Mouse (Mus musculus): ENCODE results near the gene Prickle2. TPM values are rescaled to one million over a fixed set of nuclear protein-coding genes. Genes with fewer than 3 reads are reported as not detected.

Gene Prickle2
- polyA plus RNA-seq, 1 experiment from 2014 or later: 7.2 TPM

GRCm38 (mm10) chr6:92663433-92663832 lies 42.5 kb downstream of the Prickle2 start:
- no peaks in the 10 kb centered on the region for H3K27me3 ChIP-seq (replicated peaks)
- no peak overlapping the region for H3K27ac ChIP-seq
- H3K9me3 ChIP-seq: no peaks in the 10 kb centered on the region
- 50% methylated on average over 4 of the region's 4 CpGs for WGBS
- no peak overlapping the region for H3K9ac ChIP-seq
- no peak for ATAC-seq
- H3K36me3 ChIP-seq: no peaks in the 10 kb centered on the region
- H3K4me1 ChIP-seq (replicated peaks): no peaks in the 10 kb centered on the region; the same call in 1 of the 2 replicates
- no peak overlapping the region for H3K4me3 ChIP-seq (replicated peaks)
- no peak overlapping the region for H3K4me2 ChIP-seq (replicated peaks)

DNA sequence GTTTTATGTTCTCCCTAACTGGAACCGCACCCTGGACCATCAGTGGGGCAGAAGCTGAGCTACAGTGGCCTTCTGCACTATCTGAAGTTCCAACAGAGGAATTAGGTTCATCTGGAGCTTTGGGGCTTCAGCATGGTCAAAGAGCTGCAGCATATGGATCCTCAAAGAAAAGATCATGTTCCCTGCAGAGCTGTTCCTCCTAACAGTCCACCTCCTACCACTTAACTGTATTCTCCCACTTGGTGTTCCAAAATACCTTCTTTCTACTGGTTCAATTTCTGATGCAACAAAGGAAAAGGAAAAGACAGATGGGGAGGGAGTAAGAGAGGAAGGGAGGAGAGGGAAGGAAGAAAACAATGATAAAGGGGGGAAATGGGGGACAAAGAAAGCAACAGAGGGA lies 56.9 kb downstream of the Prickle2 start:
- ATAC-seq: no peak
- Histone ChIP-seq H3K4me1 (replicated peaks) (no peaks in the 10 kb centered on the region), H3K9me3 (no peaks in the 10 kb centered on the region), H3K4me3 (replicated peaks) (no peak overlapping the region), H3K4me2 (replicated peaks) (no peak overlapping the region), H3K9ac (no peak overlapping the region), H3K36me3 (no peaks in the 10 kb centered on the region), H3K27ac (no peak overlapping the region), H3K27me3 (replicated peaks) (no peaks in the 10 kb centered on the region)
- 91% methylated on average over 1 of the region's 1 CpGs for WGBS

- H3K4me3 ChIP-seq (replicated peaks): no peak overlapping the region
- no peaks in the 10 kb centered on the region for H3K36me3 ChIP-seq
- no peak for ATAC-seq
- no peaks in the 10 kb centered on the region for H3K4me1 ChIP-seq (replicated peaks)
- no peak overlapping the region for H3K27ac ChIP-seq
- no peaks in the 10 kb centered on the region for H3K27me3 ChIP-seq (replicated peaks)
- no peak overlapping the region for H3K4me2 ChIP-seq (replicated peaks)
- WGBS: 56% methylated on average over 2 of the region's 2 CpGs
- no peaks in the 10 kb centered on the region for H3K9me3 ChIP-seq
- H3K9ac ChIP-seq: no peak overlapping the region
These were observed 57.4 kb downstream of the Prickle2 start for GRCm38 (mm10) chr6:92648571-92648970.

GRCm38 (mm10) chr6:92642929-92643328 lies 63.0 kb downstream of the Prickle2 start:
- Histone ChIP-seq H3K9me3 (no peaks in the 10 kb centered on the region), H3K27me3 (replicated peaks) (no peaks in the 10 kb centered on the region), H3K27ac (no peak overlapping the region), H3K4me2 (replicated peaks) (no peak overlapping the region), H3K36me3 (no peaks in the 10 kb centered on the region), H3K9ac (no peak overlapping the region), H3K4me3 (replicated peaks) (no peak overlapping the region), H3K4me1 (replicated peaks) (no peaks in the 10 kb centered on the region)
- 80% methylated on average over 1 of the region's 1 CpGs for WGBS
- no peak for ATAC-seq

DNA sequence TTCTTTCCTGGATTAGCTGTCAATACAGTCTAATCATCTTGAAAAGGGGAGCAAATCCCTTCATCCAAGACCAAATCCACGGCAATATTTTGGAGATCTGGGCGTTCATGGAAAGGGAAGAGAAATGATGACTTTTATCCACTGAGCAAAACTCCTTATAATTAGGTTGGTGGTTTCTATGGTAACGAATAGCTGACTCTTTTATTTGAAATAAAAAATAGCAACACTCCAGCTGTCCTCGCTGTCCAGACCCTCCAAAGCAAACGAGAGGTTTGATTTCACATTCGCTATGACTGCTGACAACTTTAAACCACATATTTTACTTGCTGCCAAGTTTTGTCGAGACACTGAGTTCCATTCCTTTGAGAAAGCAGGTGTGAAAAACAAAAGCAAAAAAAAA lies 64.0 kb downstream of the Prickle2 start:
- Histone ChIP-seq H3K36me3 (no peaks in the 10 kb centered on the region), H3K4me2 (replicated peaks) (no peak overlapping the region), H3K4me1 (replicated peaks) (no peaks in the 10 kb centered on the region), H3K27me3 (replicated peaks) (no peaks in the 10 kb centered on the region), H3K9me3 (no peaks in the 10 kb centered on the region), H3K4me3 (replicated peaks) (no peak overlapping the region), H3K9ac (no peak overlapping the region), H3K27ac (no peak overlapping the region)
- 66% methylated on average over 7 of the region's 7 CpGs for WGBS
- no peak for ATAC-seq

DNA sequence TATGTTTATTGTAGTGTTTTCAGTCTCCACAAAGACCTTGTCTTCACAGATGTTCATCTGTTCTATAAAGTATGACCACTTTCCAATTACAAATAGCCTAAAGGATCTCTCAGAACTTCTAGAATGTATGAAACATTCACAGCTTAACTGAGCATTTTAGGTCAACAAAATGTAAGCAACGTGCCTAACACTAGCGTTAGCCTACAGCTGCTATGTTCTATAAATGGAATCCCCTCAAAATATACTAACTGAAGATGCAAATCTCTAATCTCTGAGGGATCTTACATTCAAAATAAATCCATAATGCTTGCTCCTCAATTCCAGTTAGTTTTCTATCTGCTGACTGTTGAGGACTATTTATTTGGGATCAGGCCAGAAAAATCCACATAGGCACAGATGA lies 65.1 kb downstream of the Prickle2 start:
- H3K27ac ChIP-seq: no peak overlapping the region
- no peak for ATAC-seq
- no peaks in the 10 kb centered on the region for H3K27me3 ChIP-seq (replicated peaks)
- H3K9me3 ChIP-seq: no peaks in the 10 kb centered on the region
- H3K9ac ChIP-seq: no peak overlapping the region
- H3K4me3 ChIP-seq (replicated peaks): no peak overlapping the region
- WGBS: 74% methylated on average over 2 of the region's 2 CpGs
- H3K4me2 ChIP-seq (replicated peaks): no peak overlapping the region
- H3K4me1 ChIP-seq (replicated peaks): no peaks in the 10 kb centered on the region
- no peaks in the 10 kb centered on the region for H3K36me3 ChIP-seq

DNA sequence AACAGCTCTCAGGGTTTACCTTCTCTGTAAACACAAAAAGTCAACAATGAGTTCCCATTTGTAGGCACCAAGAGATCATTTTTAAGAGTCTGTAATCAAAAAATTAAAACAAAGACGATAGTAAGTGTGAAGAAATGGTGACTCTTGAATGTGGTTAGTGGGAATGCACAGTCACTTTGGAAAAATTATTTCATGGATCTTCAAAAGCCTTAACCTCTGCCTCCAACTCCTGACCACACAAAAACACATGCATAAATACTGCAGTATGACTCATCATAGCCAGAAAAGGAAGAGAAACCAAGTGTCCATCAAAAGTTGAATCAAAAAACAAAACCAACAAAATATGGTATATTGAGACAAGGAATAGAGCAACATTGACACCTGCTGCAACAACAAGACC lies 69.5 kb downstream of the Prickle2 start:
- 35% methylated on average over 1 of the region's 1 CpGs for WGBS
- ATAC-seq: no peak
- Histone ChIP-seq H3K4me3 (replicated peaks) (no peak overlapping the region), H3K36me3 (no peaks in the 10 kb centered on the region), H3K9me3 (no peaks in the 10 kb centered on the region), H3K4me2 (replicated peaks) (no peak overlapping the region), H3K4me1 (replicated peaks) (no peaks in the 10 kb centered on the region), H3K9ac (no peak overlapping the region), H3K27ac (no peak overlapping the region), H3K27me3 (replicated peaks) (no peaks in the 10 kb centered on the region)

DNA sequence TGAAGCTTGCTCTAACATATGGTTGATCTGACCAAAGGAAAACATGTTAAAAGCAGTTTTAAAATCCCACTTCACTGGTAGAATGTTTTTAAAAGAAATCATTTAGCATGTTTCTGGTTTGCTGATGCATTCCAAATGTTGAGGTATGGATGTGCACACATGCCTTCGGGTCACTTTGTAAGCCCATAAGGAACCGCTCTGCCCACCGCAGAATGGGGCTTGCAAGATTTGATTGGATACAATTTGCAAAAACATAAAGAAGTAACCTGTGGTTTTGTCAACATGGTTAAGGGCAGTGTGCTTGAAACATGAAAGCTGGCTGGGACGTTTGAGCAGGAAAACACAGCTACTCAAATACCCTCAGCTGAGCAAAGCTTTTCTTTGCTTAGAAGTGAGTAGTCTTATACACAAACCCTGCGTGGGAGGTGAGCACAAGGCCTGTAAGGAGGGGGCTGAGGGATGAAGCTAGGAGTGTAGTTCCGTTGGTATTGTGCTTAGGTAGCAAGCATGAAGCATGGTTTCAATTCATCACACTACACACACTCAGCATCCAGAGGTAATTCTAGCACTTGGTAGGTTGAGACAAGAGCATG lies 71.0 kb downstream of the Prickle2 start:
- no peaks in the 10 kb centered on the region for H3K9me3 ChIP-seq
- no peak overlapping the region for H3K9ac ChIP-seq
- 65% methylated on average over 6 of the region's 6 CpGs for WGBS
- H3K4me2 ChIP-seq (replicated peaks): no peak overlapping the region
- no peaks in the 10 kb centered on the region for H3K36me3 ChIP-seq
- no peak for ATAC-seq
- H3K4me3 ChIP-seq (replicated peaks): no peak overlapping the region
- H3K27me3 ChIP-seq (replicated peaks): no peaks in the 10 kb centered on the region
- no peak overlapping the region for H3K27ac ChIP-seq
- no peaks in the 10 kb centered on the region for H3K4me1 ChIP-seq (replicated peaks)

DNA sequence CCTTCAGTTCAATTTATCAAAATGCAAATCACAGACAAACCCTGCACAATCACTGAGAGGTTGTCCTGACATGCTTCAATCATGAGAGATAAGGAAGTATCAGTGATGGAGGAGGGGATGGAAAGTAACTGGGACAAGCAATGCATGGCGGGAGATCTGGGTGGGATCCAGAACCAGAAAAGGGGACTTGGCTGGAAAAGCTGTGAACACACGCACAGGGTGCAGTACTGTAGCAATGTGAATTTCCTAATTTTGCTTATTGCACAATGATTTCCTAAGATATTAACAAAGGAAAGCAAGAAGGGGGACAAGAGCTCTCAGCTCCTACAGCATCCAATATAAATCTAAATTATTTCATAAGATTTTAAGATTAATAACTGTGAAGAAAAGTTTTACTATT lies 75.0 kb downstream of the Prickle2 start:
- H3K27ac ChIP-seq: no peak overlapping the region
- ATAC-seq: no peak
- no peak overlapping the region for H3K9ac ChIP-seq
- no peak overlapping the region for H3K4me3 ChIP-seq (replicated peaks)
- no peaks in the 10 kb centered on the region for H3K4me1 ChIP-seq (replicated peaks)
- H3K36me3 ChIP-seq: no peaks in the 10 kb centered on the region
- no peaks in the 10 kb centered on the region for H3K9me3 ChIP-seq
- no peak overlapping the region for H3K4me2 ChIP-seq (replicated peaks)
- H3K27me3 ChIP-seq (replicated peaks): no peaks in the 10 kb centered on the region
- 92% methylated on average over 2 of the region's 2 CpGs for WGBS

DNA sequence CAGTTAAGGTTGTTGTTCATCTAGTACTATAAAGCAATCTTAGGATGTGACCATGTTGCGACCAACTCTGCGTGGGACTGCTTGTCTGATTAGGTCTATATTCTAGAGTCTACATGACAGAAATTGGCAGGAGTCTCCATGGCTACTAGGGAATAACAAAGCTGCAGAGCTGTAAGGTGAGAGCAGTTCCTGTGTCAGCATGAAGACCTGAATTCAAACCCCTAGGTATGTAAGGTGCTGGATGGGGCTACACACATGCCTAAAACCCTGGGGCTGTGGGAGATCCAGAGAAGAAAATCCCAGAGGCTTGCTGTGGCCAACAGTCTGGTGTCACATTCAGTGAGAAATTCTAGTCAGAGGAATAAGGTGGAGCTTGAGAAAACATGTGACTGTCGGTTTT lies 78.2 kb downstream of the Prickle2 start:
- no peaks in the 10 kb centered on the region for H3K4me1 ChIP-seq (replicated peaks)
- H3K4me2 ChIP-seq (replicated peaks): no peak overlapping the region
- no peak overlapping the region for H3K9ac ChIP-seq
- H3K27me3 ChIP-seq (replicated peaks): no peaks in the 10 kb centered on the region
- H3K36me3 ChIP-seq: no peaks in the 10 kb centered on the region
- H3K27ac ChIP-seq: no peak overlapping the region
- WGBS: 92% methylated on average over 3 of the region's 3 CpGs
- H3K9me3 ChIP-seq: no peaks in the 10 kb centered on the region
- ATAC-seq: no peak
- H3K4me3 ChIP-seq (replicated peaks): no peak overlapping the region

DNA sequence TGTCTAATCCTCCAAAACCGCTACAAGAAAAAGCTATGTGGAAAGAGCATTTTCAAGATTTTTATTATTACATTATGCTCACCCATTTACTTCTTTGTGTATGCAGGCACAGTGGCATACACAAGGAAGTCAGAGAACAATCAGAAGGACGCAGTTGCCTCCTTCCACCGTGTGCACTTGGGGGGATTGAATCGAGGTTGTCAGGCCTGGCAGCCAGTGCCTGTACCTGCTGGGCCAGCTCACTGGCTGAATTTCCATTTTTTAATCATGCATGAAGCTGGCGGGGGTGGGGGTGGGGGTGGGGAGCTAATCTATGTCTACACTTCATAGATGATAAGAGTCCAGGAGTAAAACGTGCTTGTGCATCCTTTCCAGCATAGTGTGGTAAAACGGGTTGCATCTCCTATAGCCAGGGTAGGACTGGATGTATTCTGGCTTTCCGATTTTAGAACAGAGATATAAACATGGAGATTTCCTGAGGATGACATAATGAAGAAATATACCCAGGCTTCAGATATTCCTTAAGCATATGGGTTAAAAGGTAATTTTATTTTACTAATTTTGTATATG lies 78.8 kb downstream of the Prickle2 start:
- no peak overlapping the region for H3K4me3 ChIP-seq (replicated peaks)
- no peaks in the 10 kb centered on the region for H3K27me3 ChIP-seq (replicated peaks)
- WGBS: 73% methylated on average over 8 of the region's 8 CpGs
- H3K4me2 ChIP-seq (replicated peaks): no peak overlapping the region
- no peak for ATAC-seq
- H3K9ac ChIP-seq: no peak overlapping the region
- no peaks in the 10 kb centered on the region for H3K36me3 ChIP-seq
- H3K9me3 ChIP-seq: no peaks in the 10 kb centered on the region
- no peak overlapping the region for H3K27ac ChIP-seq
- H3K4me1 ChIP-seq (replicated peaks): no peaks in the 10 kb centered on the region

DNA sequence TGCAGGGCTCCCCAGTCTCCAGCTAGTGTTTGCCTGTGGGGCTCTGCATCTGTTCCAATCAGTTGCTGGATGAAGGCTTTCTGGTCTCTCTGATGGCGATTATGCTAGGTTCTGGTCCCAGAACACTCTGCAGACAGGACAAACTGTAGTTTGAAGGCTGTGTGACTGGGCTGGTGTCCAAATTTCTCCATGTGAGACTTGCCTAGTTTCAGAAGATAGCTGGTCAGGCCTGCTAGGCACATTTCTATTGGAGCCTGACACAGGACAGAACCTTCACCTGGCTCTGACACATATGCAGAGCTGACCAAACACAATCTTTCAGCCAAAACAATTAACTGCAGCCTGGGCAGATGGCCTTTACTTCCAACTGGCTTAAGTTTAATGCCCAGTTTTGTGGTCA lies 80.0 kb downstream of the Prickle2 start:
- no peak for ATAC-seq
- no peaks in the 10 kb centered on the region for H3K4me1 ChIP-seq (replicated peaks)
- no peak overlapping the region for H3K4me2 ChIP-seq (replicated peaks)
- no peak overlapping the region for H3K27ac ChIP-seq
- H3K9ac ChIP-seq: no peak overlapping the region
- H3K36me3 ChIP-seq: no peaks in the 10 kb centered on the region
- H3K27me3 ChIP-seq (replicated peaks): no peaks in the 10 kb centered on the region
- H3K9me3 ChIP-seq: no peaks in the 10 kb centered on the region
- no peak overlapping the region for H3K4me3 ChIP-seq (replicated peaks)
- WGBS: 56% methylated on average over 1 of the region's 1 CpGs

DNA sequence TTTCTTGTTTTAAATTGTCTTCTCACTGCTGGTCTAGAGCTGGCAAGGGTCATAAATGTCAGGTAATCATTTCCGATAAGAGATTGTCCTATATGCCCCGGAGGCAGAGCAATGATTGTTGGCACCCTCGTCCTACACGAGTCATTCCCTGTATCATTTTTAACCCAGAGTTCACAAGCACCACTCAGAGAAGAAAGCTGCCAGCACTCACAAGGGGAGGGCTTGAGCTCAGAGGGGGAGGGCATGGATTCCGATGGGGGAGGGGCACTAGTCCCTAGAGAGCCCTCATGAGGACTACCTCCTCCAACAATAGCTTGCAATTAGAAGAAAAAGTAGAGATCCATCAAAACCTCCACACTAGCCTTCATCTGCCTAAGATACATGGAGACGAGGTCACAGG lies 81.6 kb downstream of the Prickle2 start:
- Histone ChIP-seq H3K27me3 (replicated peaks) (no peaks in the 10 kb centered on the region), H3K9me3 (no peaks in the 10 kb centered on the region), H3K27ac (no peak overlapping the region), H3K4me2 (replicated peaks) (no peak overlapping the region), H3K36me3 (no peaks in the 10 kb centered on the region), H3K4me1 (replicated peaks) (no peaks in the 10 kb centered on the region), H3K9ac (no peak overlapping the region), H3K4me3 (replicated peaks) (no peak overlapping the region)
- 51% methylated on average over 6 of the region's 6 CpGs for WGBS
- ATAC-seq: no peak

Measured in intestine, embryonic 15.5 days (tissue).